Mouse (Mus musculus): ENCODE results near the gene Gpr183. TPM values are rescaled to one million over a fixed set of nuclear protein-coding genes. Genes with fewer than 3 reads are reported as not detected.

Gpr183 gene
- polyA plus RNA-seq, 1 experiment from 2014 or later = 1.8 TPM

GRCm38 (mm10) chr14:121996786-121997185, 31.8 kb upstream of the Gpr183 start:
- H3K9ac ChIP-seq = no peak overlapping the region
- WGBS (ENCODE audit: insufficient replicate concordance) = 85% methylated on average over 8 of the region's 8 CpGs
- H3K27me3 ChIP-seq (replicated peaks) = no peaks in the 10 kb centered on the region
- H3K36me3 ChIP-seq = peaks cover 33% of the 10 kb centered on the region
- H3K4me3 ChIP-seq = no peak overlapping the region
- no peak overlapping the region for H3K27ac ChIP-seq
- ATAC-seq = no peak
- peaks cover 21% of the 10 kb centered on the region for H3K4me1 ChIP-seq
- H3K9me3 ChIP-seq (replicated peaks) = no peaks in the 10 kb centered on the region
- H3K4me2 ChIP-seq = no peak overlapping the region

GRCm38 (mm10) chr14:121995557-121995870, 30.5 kb upstream of the Gpr183 start:
- peaks cover 33% of the 10 kb centered on the region for H3K36me3 ChIP-seq
- H3K4me3 ChIP-seq = no peak overlapping the region
- no peak overlapping the region for H3K9ac ChIP-seq
- H3K9me3 ChIP-seq (replicated peaks) = no peaks in the 10 kb centered on the region
- WGBS (ENCODE audit: insufficient replicate concordance) = 13% methylated on average over 1 of the region's 1 CpGs
- H3K4me2 ChIP-seq = no peak overlapping the region
- peaks cover 21% of the 10 kb centered on the region for H3K4me1 ChIP-seq
- no peak for ATAC-seq
- no peaks in the 10 kb centered on the region for H3K27me3 ChIP-seq (replicated peaks)
- H3K27ac ChIP-seq = no peak overlapping the region

- ATAC-seq = no peak
- Histone ChIP-seq H3K9ac (no peak overlapping the region), H3K4me3 (no peak overlapping the region), H3K9me3 (replicated peaks) (no peaks in the 10 kb centered on the region), H3K27ac (no peak overlapping the region), H3K27me3 (replicated peaks) (no peaks in the 10 kb centered on the region), H3K36me3 (peaks cover 33% of the 10 kb centered on the region), H3K4me2 (no peak overlapping the region), H3K4me1 (peaks cover 21% of the 10 kb centered on the region)
- WGBS (ENCODE audit: insufficient replicate concordance) = 56% methylated on average over 7 of the region's 7 CpGs
These were observed 30.0 kb upstream of the Gpr183 start for GRCm38 (mm10) chr14:121994846-121995556.

GRCm38 (mm10) chr14:121994171-121994700, 29.2 kb upstream of the Gpr183 start:
- no peak overlapping the region for H3K27ac ChIP-seq
- H3K27me3 ChIP-seq (replicated peaks) = no peaks in the 10 kb centered on the region
- 79% methylated on average over 17 of the region's 17 CpGs for WGBS (ENCODE audit: insufficient replicate concordance)
- no peak for ATAC-seq
- no peak overlapping the region for H3K4me2 ChIP-seq
- no peak overlapping the region for H3K9ac ChIP-seq
- peaks cover 33% of the 10 kb centered on the region for H3K36me3 ChIP-seq
- H3K4me1 ChIP-seq = peaks cover 23% of the 10 kb centered on the region
- H3K4me3 ChIP-seq = no peak overlapping the region
- H3K9me3 ChIP-seq (replicated peaks) = no peaks in the 10 kb centered on the region

- WGBS (ENCODE audit: insufficient replicate concordance) = 81% methylated on average over 4 of the region's 4 CpGs
- Histone ChIP-seq H3K36me3 (peaks cover 33% of the 10 kb centered on the region), H3K9ac (no peak overlapping the region), H3K27ac (no peak overlapping the region), H3K4me3 (no peak overlapping the region), H3K4me1 (peaks cover 24% of the 10 kb centered on the region), H3K4me2 (no peak overlapping the region), H3K27me3 (replicated peaks) (no peaks in the 10 kb centered on the region), H3K9me3 (replicated peaks) (no peaks in the 10 kb centered on the region)
- ATAC-seq = no peak
These were observed 28.6 kb upstream of the Gpr183 start for GRCm38 (mm10) chr14:121993616-121994015.

GRCm38 (mm10) chr14:121992395-121993280, 27.6 kb upstream of the Gpr183 start:
- no peaks in the 10 kb centered on the region for H3K27me3 ChIP-seq (replicated peaks)
- no peaks in the 10 kb centered on the region for H3K9me3 ChIP-seq (replicated peaks)
- no peak overlapping the region for H3K4me2 ChIP-seq
- H3K9ac ChIP-seq = no peak overlapping the region
- 71% methylated on average over 13 of the region's 13 CpGs for WGBS (ENCODE audit: insufficient replicate concordance)
- no peak overlapping the region for H3K4me3 ChIP-seq
- peaks cover 26% of the 10 kb centered on the region for H3K36me3 ChIP-seq
- H3K4me1 ChIP-seq = peaks cover 24% of the 10 kb centered on the region
- H3K27ac ChIP-seq = no peak overlapping the region
- no peak for ATAC-seq

GRCm38 (mm10) chr14:121991921-121992320, 26.9 kb upstream of the Gpr183 start:
- Histone ChIP-seq H3K4me3 (no peak overlapping the region), H3K4me2 (no peak overlapping the region), H3K36me3 (peaks cover 25% of the 10 kb centered on the region), H3K9me3 (replicated peaks) (no peaks in the 10 kb centered on the region), H3K9ac (no peak overlapping the region), H3K27ac (no peak overlapping the region), H3K27me3 (replicated peaks) (no peaks in the 10 kb centered on the region), H3K4me1 (peaks cover 24% of the 10 kb centered on the region)
- ATAC-seq = no peak

- WGBS (ENCODE audit: insufficient replicate concordance) = 71% methylated on average over 6 of the region's 6 CpGs
These were observed 25.9 kb upstream of the Gpr183 start for GRCm38 (mm10) chr14:121990897-121991296.

GRCm38 (mm10) chr14:121989869-121990268, 24.9 kb upstream of the Gpr183 start:
- no peak overlapping the region for H3K9ac ChIP-seq
- H3K27me3 ChIP-seq (replicated peaks) = no peaks in the 10 kb centered on the region
- peaks cover 22% of the 10 kb centered on the region for H3K4me1 ChIP-seq
- no peak overlapping the region for H3K4me3 ChIP-seq
- H3K36me3 ChIP-seq = peaks cover 9% of the 10 kb centered on the region
- no peaks in the 10 kb centered on the region for H3K9me3 ChIP-seq (replicated peaks)
- ATAC-seq = no peak
- 70% methylated on average over 3 of the region's 3 CpGs for WGBS (ENCODE audit: insufficient replicate concordance)
- no peak overlapping the region for H3K4me2 ChIP-seq
- H3K27ac ChIP-seq = no peak overlapping the region

More at GRCm38 (mm10) chr14:121990897-121991296, 25.9 kb upstream of the Gpr183 start:
- H3K9ac ChIP-seq = no peak overlapping the region
- H3K4me2 ChIP-seq = no peak overlapping the region
- no peaks in the 10 kb centered on the region for H3K27me3 ChIP-seq (replicated peaks)
- peaks cover 18% of the 10 kb centered on the region for H3K36me3 ChIP-seq
- H3K4me1 ChIP-seq = peaks cover 24% of the 10 kb centered on the region
- no peak overlapping the region for H3K4me3 ChIP-seq
- H3K9me3 ChIP-seq (replicated peaks) = no peaks in the 10 kb centered on the region
- no peak overlapping the region for H3K27ac ChIP-seq
- no peak for ATAC-seq

GRCm38 (mm10) chr14:121989331-121989730, 24.3 kb upstream of the Gpr183 start:
- peaks cover 21% of the 10 kb centered on the region for H3K4me1 ChIP-seq
- no peak overlapping the region for H3K4me3 ChIP-seq
- 79% methylated on average over 3 of the region's 3 CpGs for WGBS (ENCODE audit: insufficient replicate concordance)
- H3K36me3 ChIP-seq = peaks cover 4% of the 10 kb centered on the region
- H3K9me3 ChIP-seq (replicated peaks) = no peaks in the 10 kb centered on the region
- no peak overlapping the region for H3K27ac ChIP-seq
- ATAC-seq = no peak
- no peak overlapping the region for H3K9ac ChIP-seq
- H3K27me3 ChIP-seq (replicated peaks) = no peaks in the 10 kb centered on the region
- no peak overlapping the region for H3K4me2 ChIP-seq

GRCm38 (mm10) chr14:121987691-121988090, 22.7 kb upstream of the Gpr183 start:
- no peaks in the 10 kb centered on the region for H3K9me3 ChIP-seq (replicated peaks)
- H3K27ac ChIP-seq = no peak overlapping the region
- peaks cover 33% of the 10 kb centered on the region for H3K4me1 ChIP-seq
- H3K4me3 ChIP-seq = no peak overlapping the region
- H3K36me3 ChIP-seq = no peaks in the 10 kb centered on the region
- no peak overlapping the region for H3K9ac ChIP-seq
- no peak for ATAC-seq
- no peak overlapping the region for H3K4me2 ChIP-seq
- 76% methylated on average over 4 of the region's 4 CpGs for WGBS (ENCODE audit: insufficient replicate concordance)
- H3K27me3 ChIP-seq (replicated peaks) = no peaks in the 10 kb centered on the region

GRCm38 (mm10) chr14:121987287-121987686, 22.3 kb upstream of the Gpr183 start:
- Histone ChIP-seq H3K9me3 (replicated peaks) (no peaks in the 10 kb centered on the region), H3K4me1 (peaks cover 33% of the 10 kb centered on the region), H3K4me3 (no peak overlapping the region), H3K27ac (no peak overlapping the region), H3K9ac (no peak overlapping the region), H3K27me3 (replicated peaks) (no peaks in the 10 kb centered on the region), H3K4me2 (no peak overlapping the region), H3K36me3 (no peaks in the 10 kb centered on the region)
- 70% methylated on average over 1 of the region's 1 CpGs for WGBS (ENCODE audit: insufficient replicate concordance)
- no peak for ATAC-seq
